ENCODE assay signal across 26 mouse cellular contexts in the genomic region with DNA sequence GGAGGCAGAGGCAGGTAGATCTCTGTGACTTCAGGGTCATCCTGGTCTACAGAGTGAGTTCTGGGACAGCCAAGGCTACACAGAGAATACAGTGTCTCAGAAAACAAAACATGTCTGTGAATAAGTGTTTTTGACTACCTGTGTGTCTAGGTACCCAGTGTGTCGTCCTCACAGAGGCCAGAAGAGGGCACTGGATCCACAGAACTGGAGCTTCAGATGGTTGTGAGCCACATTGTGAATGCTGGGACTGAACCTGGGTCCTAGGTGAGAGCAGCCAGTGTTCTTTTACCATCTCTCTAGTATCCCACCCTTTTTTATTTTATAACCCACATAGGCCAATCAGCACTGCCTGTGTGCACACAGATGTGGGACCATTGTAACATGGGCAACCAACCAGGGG. TPM values are rescaled to one million over a fixed set of nuclear protein-coding genes. Genes with fewer than 3 reads are reported as not detected.
DNase-seq lines count a peak whose midpoint lies in the region; ATAC-seq and TF ChIP-seq lines count a peak whose summit lies in the region.
"Had no signal": no experiment of that assay in that cellular context is flagged by ENCODE, and none has a peak within 500 bp of the region (broad histone marks: within the 10 kb centered on the region; RNA-seq: fewer than 3 reads in every experiment).

No protein-coding gene starts in this region.

- H3K27me3 ChIP-seq in E14TG2a.4 (ENCODE audit: insufficient read depth, low read length), result peaks cover 7% of the 10 kb centered on the region
- H3K27me3 ChIP-seq in ES-Bruce4 (ENCODE audit: control insufficient read depth, insufficient read depth, low read length, poor library complexity, severe bottlenecking), result no peaks in the 10 kb centered on the region
- no peaks in the 10 kb centered on the region; the same call in 1 of the 2 replicates for H3K27me3 ChIP-seq in stomach, postnatal 0 days (ENCODE audit: control insufficient read depth, insufficient read depth, low read length)
- peaks cover 3% of the 10 kb centered on the region; the same call in 1 of the 2 replicates for H3K27me3 ChIP-seq in cerebellum, adult 2 months (ENCODE audit: control insufficient read depth, insufficient read depth, low read length)

- H3K9me3 ChIP-seq in E14TG2a.4 (ENCODE audit: low read length) (no peaks in the 10 kb centered on the region), ES-Bruce4 (replicated peaks; ENCODE audit: control insufficient read depth, insufficient read depth, low read length, poor library complexity, severe bottlenecking) (no peaks in the 10 kb centered on the region)
- H3K9me3 ChIP-seq in stomach, postnatal 0 days (ENCODE audit: control insufficient read depth, low read length), result no peaks in the 10 kb centered on the region
- H3K9me3 ChIP-seq: embryonic facial prominence, embryonic 13.5 days; embryonic facial prominence, embryonic 15.5 days; forebrain, embryonic 10.5 days; forebrain, embryonic 12.5 days had no signal

- no peak overlapping the region for H3K27ac ChIP-seq in ES-Bruce4 (ENCODE audit: insufficient read depth, low read length)
- H3K27ac ChIP-seq in stomach, postnatal 0 days (replicated peaks), result no peak overlapping the region
- no peak overlapping the region for H3K27ac ChIP-seq in cerebellum, adult 2 months (ENCODE audit: insufficient read depth, low read length)
- H3K27ac ChIP-seq: embryonic facial prominence, embryonic 13.5 days; embryonic facial prominence, embryonic 15.5 days; forebrain, embryonic 10.5 days; forebrain, embryonic 12.5 days had no signal

- ATAC-seq in stomach, postnatal 0 days (ENCODE audit: low FRiP score, low TSS enrichment), result no peak
- ATAC-seq: activated CD4-positive, CD25-positive, alpha-beta regulatory T cell, adult 4 months; forebrain, embryonic 14.5 days; forebrain, embryonic 16.5 days; Patski had no signal

- no peak for TF ChIP-seq EP300 in ES-Bruce4 (IDR thresholded peaks at IDR 0.05; ENCODE audit: insufficient read depth, low read depth, low read length)
- TF ChIP-seq EP300 in stomach, postnatal 0 days (optimal IDR thresholded peaks at IDR 0.05), result no peak

- no peak for TF ChIP-seq POLR2A in ES-Bruce4 (IDR thresholded peaks at IDR 0.05; ENCODE audit: insufficient read depth, low read length)
- no peak for TF ChIP-seq POLR2A in cerebellum, adult 2 months (IDR thresholded peaks at IDR 0.05; ENCODE audit: borderline replicate concordance, insufficient read depth, low read length)

- no peak overlapping the region for H3K4me3 ChIP-seq in E14TG2a.4 (replicated peaks; ENCODE audit: low read length)
- no peak overlapping the region for H3K4me3 ChIP-seq in ES-Bruce4 (ENCODE audit: low read depth, low read length)
- H3K4me3 ChIP-seq in stomach, postnatal 0 days (ENCODE audit: low read depth, low read length), result no peak overlapping the region
- H3K4me3 ChIP-seq in cerebellum, adult 2 months (replicated peaks; ENCODE audit: insufficient read depth, low read depth, low read length), result no peak overlapping the region
- H3K4me3 ChIP-seq: embryonic facial prominence, embryonic 13.5 days; embryonic facial prominence, embryonic 15.5 days; erythroblast, embryonic 14.5 days; forebrain, embryonic 10.5 days; forebrain, embryonic 12.5 days had no signal

- H3K4me2 ChIP-seq in stomach, postnatal 0 days (replicated peaks; ENCODE audit: low read depth), result no peak overlapping the region
- H3K4me2 ChIP-seq: embryonic facial prominence, embryonic 13.5 days; embryonic facial prominence, embryonic 15.5 days; forebrain, embryonic 12.5 days had no signal

- H3K4me1 ChIP-seq in E14TG2a.4 (replicated peaks; ENCODE audit: low read depth, low read length), result peaks cover 58% of the 10 kb centered on the region
- peaks cover 5% of the 10 kb centered on the region for H3K4me1 ChIP-seq in ES-Bruce4 (ENCODE audit: control insufficient read depth, insufficient read depth, low read length)
- no peaks in the 10 kb centered on the region for H3K4me1 ChIP-seq in stomach, postnatal 0 days (replicated peaks; ENCODE audit: control insufficient read depth, insufficient read depth)
- H3K4me1 ChIP-seq in cerebellum, adult 2 months (ENCODE audit: control insufficient read depth, insufficient read depth, low read length), result no peaks in the 10 kb centered on the region

- 64% methylated on average over 1 of the region's 1 CpGs for WGBS in stomach, postnatal 0 days
- 62% methylated on average over 1 of the region's 1 CpGs for WGBS in cerebellum, adult 2 months

- no peaks in the 10 kb centered on the region for H3K36me3 ChIP-seq in E14TG2a.4 (ENCODE audit: insufficient read depth, low read length)
- no peaks in the 10 kb centered on the region for H3K36me3 ChIP-seq in ES-Bruce4 (ENCODE audit: control insufficient read depth, insufficient read depth, low read length, poor library complexity, severe bottlenecking)
- H3K36me3 ChIP-seq in stomach, postnatal 0 days (ENCODE audit: control insufficient read depth, insufficient read depth, low read length), result no peaks in the 10 kb centered on the region
- H3K36me3 ChIP-seq: embryonic facial prominence, embryonic 13.5 days; embryonic facial prominence, embryonic 15.5 days; forebrain, embryonic 10.5 days; forebrain, embryonic 12.5 days; G1E had no signal

- TF ChIP-seq CTCF in E14TG2a.4 (conservative IDR thresholded peaks at IDR 0.05; ENCODE audit: low read length) (peak; percentile 47; the same call in 1 of the 2 replicates), ES-Bruce4 (IDR thresholded peaks at IDR 0.05; ENCODE audit: low read depth, low read length) (peak; percentile 63)
- peak; percentile 9; the same call in 1 of the 2 replicates for TF ChIP-seq CTCF in stomach, postnatal 0 days (IDR thresholded peaks at IDR 0.05; ENCODE audit: low read depth)
- TF ChIP-seq CTCF in cerebellum, adult 2 months (IDR thresholded peaks at IDR 0.05; ENCODE audit: borderline replicate concordance, insufficient read depth, low read depth, low read length), result no peak

- H3K9ac ChIP-seq in ES-Bruce4 (ENCODE audit: low read depth, poor library complexity, severe bottlenecking), result no peak overlapping the region
- no peak overlapping the region for H3K9ac ChIP-seq in stomach, postnatal 0 days (ENCODE audit: low read length)
- H3K9ac ChIP-seq: embryonic facial prominence, embryonic 13.5 days; embryonic facial prominence, embryonic 15.5 days; forebrain, embryonic 12.5 days had no signal

- peak; percentile 83 for DNase-seq in R1 (ENCODE audit: low read depth, low spot score)
- no peak for DNase-seq in stomach, postnatal 0 days (ENCODE audit: low spot score)
- DNase-seq in cerebellum, adult 2 months, result no peak
- no peak for DNase-seq in lung, adult 18-20 months
- DNase-seq in retina, postnatal 1 day, result no peak
- DNase-seq: adrenal gland, adult 8-10 months; adrenal gland, postnatal 14 days; adrenal gland, postnatal 36 days; cerebellum, adult 11-12 months; cerebellum, adult 8-10 months; cerebellum, adult 9-11 months; cerebellum, postnatal 14 days; cerebellum, postnatal 36 days; embryo, embryonic 11 days had no signal

RNA-seq across cellular contexts. Expression of gene Tbx3, which starts 32.6 kb away (rescaled TPM):
- polyA plus RNA-seq in ES-Bruce4 (2011; ENCODE audit: insufficient read depth, insufficient read length, low read depth, missing spikeins), result 29.8 and 30.1 TPM in 2 replicates
- 6.8 and 7.5 TPM in 2 replicates for polyA plus RNA-seq in stomach, postnatal 0 days (2015; fragmentation: Nextera tagmentation; extraction: Ambion mirVana)
- 1.4 and 1.6 TPM in 2 replicates for polyA plus RNA-seq in cerebellum, adult 2 months (2012; rRNA removed)
- polyA plus RNA-seq: activated CD4-positive, CD25-positive, alpha-beta regulatory T cell, adult 4 months; erythroblast, embryonic 14.5 days; G1E; Patski had no signal
